Mouse (Mus musculus): ENCODE data around the gene Vti1b. TPM values are rescaled to one million over a fixed set of nuclear protein-coding genes. Genes with fewer than 3 reads are reported as not detected.

Gene Vti1b
- polyA plus RNA-seq, 1 experiment from 2014 or later, result 79.6 TPM

GRCm38 (mm10) chr12:79118991-79119390 is 53.5 kb downstream of the Vti1b start:
- no peak for TF ChIP-seq CTCF (IDR thresholded peaks at IDR 0.05; ENCODE audit: low read depth)
- Histone ChIP-seq H3K4me2 (no peak overlapping the region), H3K36me3 (ENCODE audit: insufficient read depth) (no peaks in the 10 kb centered on the region), H3K4me3 (ENCODE audit: low read depth, low read length) (no peak overlapping the region), H3K9ac (no peak overlapping the region), H3K27ac (ENCODE audit: low read depth) (no peak overlapping the region), H3K4me1 (ENCODE audit: insufficient read depth) (no peaks in the 10 kb centered on the region), H3K9me3 (ENCODE audit: low read depth, low read length) (no peaks in the 10 kb centered on the region), H3K27me3 (ENCODE audit: insufficient read depth, low read length) (no peaks in the 10 kb centered on the region)
- no peak for DNase-seq
- no peak for ATAC-seq (ENCODE audit: insufficient read depth)
- WGBS, result 79% methylated on average over 4 of the region's 4 CpGs

Other genes starting within 250 kb of the Vti1b start
- 5.6 and 5.7 TPM in 2 replicates for gene Tmem229b, start 165.0 kb downstream of the Vti1b start, polyA plus RNA-seq (2014; fragmentation: Nextera tagmentation; extraction: Ambion mirVana)
- 3.9 and 5.2 TPM in 2 replicates for gene Plekhh1, start 143.5 kb downstream of the Vti1b start, polyA plus RNA-seq (2014; fragmentation: Nextera tagmentation; extraction: Ambion mirVana)
- gene Pigh, start 83.0 kb downstream of the Vti1b start, polyA plus RNA-seq (2014; fragmentation: Nextera tagmentation; extraction: Ambion mirVana), result 23.5 and 24.7 TPM in 2 replicates
- gene Arg2, start 41.9 kb downstream of the Vti1b start, polyA plus RNA-seq (2014; fragmentation: Nextera tagmentation; extraction: Ambion mirVana), result 6.7 and 6.9 TPM in 2 replicates
- gene Rdh11, start 19.6 kb upstream of the Vti1b start, polyA plus RNA-seq (2014; fragmentation: Nextera tagmentation; extraction: Ambion mirVana), result 26.0 and 26.6 TPM in 2 replicates
- 1.9 and 2.3 TPM in 2 replicates for gene Rdh12, start 36.2 kb upstream of the Vti1b start, polyA plus RNA-seq (2014; fragmentation: Nextera tagmentation; extraction: Ambion mirVana)
- gene Zfyve26, start 123.6 kb upstream of the Vti1b start, polyA plus RNA-seq (2014; fragmentation: Nextera tagmentation; extraction: Ambion mirVana), result 12.8 and 16.5 TPM in 2 replicates
- gene Rad51b, start 124.6 kb upstream of the Vti1b start, polyA plus RNA-seq (2014; fragmentation: Nextera tagmentation; extraction: Ambion mirVana), result 8.0 and 8.1 TPM in 2 replicates

Data from lung, embryonic 14.5 days (tissue).